Mouse (Mus musculus) midbrain, embryonic 10.5 days (tissue): ENCODE data around the gene En1. TPM values are rescaled to one million over a fixed set of nuclear protein-coding genes. Genes with fewer than 3 reads are reported as not detected.

ENCODE experiments used
- DNase-seq: peaks from one replicate; pipeline ENCODE4 v3.0.0-alpha.2; 2017; ENCODE audit warnings: low spot score
- H3K27ac ChIP-seq: fragments of 300-500 bp; sonication (generic); replicated peaks from 2 replicates; pipeline ENCODE4 v1.5.1; 2016; ENCODE audit warnings: mild to moderate bottlenecking
- H3K27me3 ChIP-seq: fragments of 300-500 bp; sonication (generic); 2 replicates; pipeline ENCODE4 v1.6.1; 2016; ENCODE audit warnings: low read depth, mild to moderate bottlenecking; ENCODE audit not compliant: poor library complexity, severe bottlenecking
- H3K36me3 ChIP-seq: fragments of 300-500 bp; sonication (generic); 2 replicates; pipeline ENCODE4 v1.6.1; 2016; ENCODE audit warnings: mild to moderate bottlenecking, moderate library complexity
- H3K4me1 ChIP-seq: fragments of 300-500 bp; sonication (generic); 2 replicates; pipeline ENCODE4 v1.6.1; 2016
- H3K4me3 ChIP-seq: fragments of 300-500 bp; sonication (generic); 2 replicates; pipeline ENCODE4 v1.5.1; 2016; ENCODE audit warnings: mild to moderate bottlenecking, moderate library complexity
- H3K9me3 ChIP-seq: fragments of 300-500 bp; sonication (generic); replicated peaks from 2 replicates; pipeline ENCODE4 v1.6.1; 2016; ENCODE audit warnings: mild to moderate bottlenecking
- WGBS: fragments of 180-500 bp; shearing (Covaris S2); methylation state at CpG from one replicate; pipeline ENCODE4 v1.1.7; 2016; 5-methylcytosine and 5-hydroxymethylcytosine counted together
- polyA plus RNA-seq: library from polyadenylated mRNA; unstranded; fragments of >200 nt; fragmentation: Nextera tagmentation; extraction: Ambion mirVana; gene quantifications from 2 replicates; pipeline ENCODE4 v1.2.1, GENCODE M21; 2016

En1 gene
- polyA plus RNA-seq, 1 experiment from 2014 or later: 5.2 TPM

GRCm38 (mm10) chr1:120615521-120615920, 13.3 kb downstream of the En1 start:
- H3K27me3 ChIP-seq: peaks cover 100% of the 10 kb centered on the region
- peaks cover 28% of the 10 kb centered on the region for H3K4me1 ChIP-seq
- no peaks in the 10 kb centered on the region for H3K36me3 ChIP-seq
- H3K4me3 ChIP-seq: peak overlapping the region; percentile 50
- H3K27ac ChIP-seq: peak overlapping the region; percentile 88
- H3K9me3 ChIP-seq: no peaks in the 10 kb centered on the region
- WGBS: 0% methylated on average over 4 of the region's 4 CpGs
- DNase-seq: no peak

GRCm38 (mm10) chr1:120615927-120616326, 13.7 kb downstream of the En1 start:
- no peak for DNase-seq
- Histone ChIP-seq H3K4me3 (peak overlapping the region; percentile 50), H3K27ac (peak overlapping the region; percentile 88)

GRCm38 (mm10) chr1:120621383-120621782, 19.2 kb downstream of the En1 start:
- Histone ChIP-seq H3K36me3 (no peaks in the 10 kb centered on the region), H3K4me1 (peaks cover 28% of the 10 kb centered on the region), H3K27ac (peak overlapping the region; percentile 76), H3K4me3 (peak overlapping the region; percentile 41), H3K9me3 (no peaks in the 10 kb centered on the region), H3K27me3 (peaks cover 97% of the 10 kb centered on the region)
- peak; percentile 35 for DNase-seq
- WGBS: 22% methylated on average over 3 of the region's 5 CpGs

More at GRCm38 (mm10) chr1:120615927-120616326, 13.7 kb downstream of the En1 start:
- no peaks in the 10 kb centered on the region for H3K36me3 ChIP-seq
- 1% methylated on average over 9 of the region's 9 CpGs for WGBS
- H3K27me3 ChIP-seq: peaks cover 100% of the 10 kb centered on the region
- peaks cover 25% of the 10 kb centered on the region for H3K4me1 ChIP-seq
- H3K9me3 ChIP-seq: no peaks in the 10 kb centered on the region

- DNase-seq: no peak
- H3K27ac ChIP-seq: peak overlapping the region; percentile 76
- H3K4me1 ChIP-seq: peaks cover 24% of the 10 kb centered on the region
- 38% methylated on average over 11 of the region's 11 CpGs for WGBS
- no peaks in the 10 kb centered on the region for H3K36me3 ChIP-seq
- H3K27me3 ChIP-seq: peaks cover 58% of the 10 kb centered on the region
- H3K4me3 ChIP-seq: peak overlapping the region; percentile 26; the same call in 1 of the 2 replicates
- no peaks in the 10 kb centered on the region for H3K9me3 ChIP-seq
Observed at GRCm38 (mm10) chr1:120626930-120627621, 24.9 kb downstream of the En1 start.

- no peak for DNase-seq
- H3K36me3 ChIP-seq: no peaks in the 10 kb centered on the region
- 65% methylated on average over 4 of the region's 4 CpGs for WGBS
- no peak overlapping the region for H3K4me3 ChIP-seq
- H3K9me3 ChIP-seq: no peaks in the 10 kb centered on the region
- peak overlapping the region; percentile 33; the same call in 1 of the 2 replicates for H3K27ac ChIP-seq
- H3K27me3 ChIP-seq: peaks cover 52% of the 10 kb centered on the region
- peaks cover 22% of the 10 kb centered on the region for H3K4me1 ChIP-seq
Observed at GRCm38 (mm10) chr1:120627622-120628001, 25.4 kb downstream of the En1 start.

GRCm38 (mm10) chr1:120628821-120629220, 26.6 kb downstream of the En1 start:
- Histone ChIP-seq H3K4me1 (peaks cover 22% of the 10 kb centered on the region), H3K27ac (no peak overlapping the region), H3K36me3 (no peaks in the 10 kb centered on the region), H3K4me3 (no peak overlapping the region), H3K9me3 (no peaks in the 10 kb centered on the region), H3K27me3 (peaks cover 43% of the 10 kb centered on the region)
- DNase-seq: no peak
- WGBS: 63% methylated on average over 9 of the region's 9 CpGs

- H3K36me3 ChIP-seq: no peaks in the 10 kb centered on the region
- 11% methylated on average over 10 of the region's 10 CpGs for WGBS
- peaks cover 42% of the 10 kb centered on the region for H3K4me1 ChIP-seq
- peaks cover 47% of the 10 kb centered on the region for H3K27me3 ChIP-seq
- no peaks in the 10 kb centered on the region for H3K9me3 ChIP-seq
- H3K27ac ChIP-seq: peak overlapping the region; percentile 78
- H3K4me3 ChIP-seq: peak overlapping the region; percentile 36
- DNase-seq: no peak
Observed at GRCm38 (mm10) chr1:120643380-120643779, 41.2 kb downstream of the En1 start.

- H3K4me3 ChIP-seq: peak overlapping the region; percentile 36
- 2% methylated on average over 13 of the region's 13 CpGs for WGBS
- no peaks in the 10 kb centered on the region for H3K9me3 ChIP-seq
- peaks cover 42% of the 10 kb centered on the region for H3K4me1 ChIP-seq
- H3K36me3 ChIP-seq: no peaks in the 10 kb centered on the region
- DNase-seq: peak; percentile 76
- peak overlapping the region; percentile 78 for H3K27ac ChIP-seq
- peaks cover 47% of the 10 kb centered on the region for H3K27me3 ChIP-seq
Observed at GRCm38 (mm10) chr1:120643848-120644711, 41.9 kb downstream of the En1 start.

GRCm38 (mm10) chr1:120644755-120645154, 42.5 kb downstream of the En1 start:
- Histone ChIP-seq H3K4me3 (peak overlapping the region; percentile 36), H3K27ac (peak overlapping the region; percentile 78), H3K9me3 (no peaks in the 10 kb centered on the region), H3K36me3 (no peaks in the 10 kb centered on the region), H3K27me3 (peaks cover 47% of the 10 kb centered on the region), H3K4me1 (peaks cover 44% of the 10 kb centered on the region)
- WGBS: 14% methylated on average over 1 of the region's 1 CpGs
- no peak for DNase-seq

GRCm38 (mm10) chr1:120650068-120650467, 47.9 kb downstream of the En1 start:
- Histone ChIP-seq H3K4me1 (peaks cover 21% of the 10 kb centered on the region), H3K36me3 (no peaks in the 10 kb centered on the region), H3K27me3 (peaks cover 15% of the 10 kb centered on the region; the same call in 1 of the 2 replicates), H3K27ac (no peak overlapping the region), H3K4me3 (no peak overlapping the region), H3K9me3 (no peaks in the 10 kb centered on the region)
- DNase-seq: no peak
- WGBS: 69% methylated on average over 8 of the region's 8 CpGs

GRCm38 (mm10) chr1:120651997-120652396, 49.8 kb downstream of the En1 start:
- H3K27me3 ChIP-seq: 0 out of 2 replicates have a peak, but pooled peaks cover 5% of the 10 kb centered on the region
- peaks cover 13% of the 10 kb centered on the region; the same call in 1 of the 2 replicates for H3K4me1 ChIP-seq
- H3K27ac ChIP-seq: no peak overlapping the region
- H3K36me3 ChIP-seq: no peaks in the 10 kb centered on the region
- no peak for DNase-seq
- WGBS: 91% methylated on average over 5 of the region's 5 CpGs
- H3K4me3 ChIP-seq: no peak overlapping the region
- no peaks in the 10 kb centered on the region for H3K9me3 ChIP-seq

- Histone ChIP-seq H3K36me3 (no peaks in the 10 kb centered on the region), H3K27me3 (no peaks in the 10 kb centered on the region), H3K4me3 (no peak overlapping the region), H3K9me3 (no peaks in the 10 kb centered on the region), H3K27ac (no peak overlapping the region), H3K4me1 (peaks cover 7% of the 10 kb centered on the region)
- 87% methylated on average over 7 of the region's 7 CpGs for WGBS
- DNase-seq: no peak
Observed at GRCm38 (mm10) chr1:120654950-120655396, 52.8 kb downstream of the En1 start.
